Mouse (Mus musculus) megakaryocyte, adult 5-6 weeks (primary cell): Measurements from ENCODE around the gene Tcf7l2. TPM values are rescaled to one million over a fixed set of nuclear protein-coding genes. Genes with fewer than 3 reads are reported as not detected.
A peak's percentile ranks its signal among the peaks of the same experiment; 100 is the strongest.

Experiments used
- ATAC-seq: 2 replicates; pipeline ENCODE4 v1.8.0; 2016; ENCODE audit warnings: mild to moderate bottlenecking, inconsistent platforms; ENCODE audit not compliant: poor library complexity, severe bottlenecking
- total RNA-seq, 2 experiments: library from RNA; stranded (forward) in 1 of 2; stranded (reverse) in 1 of 2; fragments of 153-499, 151-499 nt in 1 of 2; fragments of 221-1000, 200-1000 nt in 1 of 2; gene quantifications; 2 replicates each; pipeline versions ENCODE4 v1.2.3 to v1.2.4; 2015 to 2017

Gene Tcf7l2
- total RNA-seq, 2 experiments from 2014 or later: 0.47 to 0.81 TPM

- peak; percentile 70 for ATAC-seq
Measured at GRCm38 (mm10) chr19:55791886-55792285, 50.3 kb downstream of the Tcf7l2 start.

DNA sequence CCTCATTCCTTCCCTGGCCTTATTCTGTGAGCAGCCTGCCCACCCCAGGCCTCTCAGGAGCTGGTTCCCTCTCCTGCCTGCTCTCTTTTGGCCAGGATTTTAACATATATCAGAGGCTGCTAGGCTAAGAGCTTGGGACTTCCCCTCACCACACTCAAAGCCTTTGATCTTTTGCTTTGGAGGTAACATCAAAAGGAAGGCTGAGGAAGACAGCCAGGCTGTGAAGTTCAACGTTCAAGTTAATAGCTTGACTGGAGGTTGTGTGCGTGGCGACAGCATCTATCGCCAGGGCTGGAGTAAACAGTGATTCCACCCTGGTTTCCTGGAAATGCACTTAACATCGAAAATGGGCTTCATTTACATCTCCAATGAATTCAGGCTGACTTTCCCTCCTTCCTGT, 51.0 kb downstream of the Tcf7l2 start:
- peak; percentile 16 for ATAC-seq

- ATAC-seq: no peak
Measured at GRCm38 (mm10) chr19:55793029-55793428, 51.4 kb downstream of the Tcf7l2 start.

DNA sequence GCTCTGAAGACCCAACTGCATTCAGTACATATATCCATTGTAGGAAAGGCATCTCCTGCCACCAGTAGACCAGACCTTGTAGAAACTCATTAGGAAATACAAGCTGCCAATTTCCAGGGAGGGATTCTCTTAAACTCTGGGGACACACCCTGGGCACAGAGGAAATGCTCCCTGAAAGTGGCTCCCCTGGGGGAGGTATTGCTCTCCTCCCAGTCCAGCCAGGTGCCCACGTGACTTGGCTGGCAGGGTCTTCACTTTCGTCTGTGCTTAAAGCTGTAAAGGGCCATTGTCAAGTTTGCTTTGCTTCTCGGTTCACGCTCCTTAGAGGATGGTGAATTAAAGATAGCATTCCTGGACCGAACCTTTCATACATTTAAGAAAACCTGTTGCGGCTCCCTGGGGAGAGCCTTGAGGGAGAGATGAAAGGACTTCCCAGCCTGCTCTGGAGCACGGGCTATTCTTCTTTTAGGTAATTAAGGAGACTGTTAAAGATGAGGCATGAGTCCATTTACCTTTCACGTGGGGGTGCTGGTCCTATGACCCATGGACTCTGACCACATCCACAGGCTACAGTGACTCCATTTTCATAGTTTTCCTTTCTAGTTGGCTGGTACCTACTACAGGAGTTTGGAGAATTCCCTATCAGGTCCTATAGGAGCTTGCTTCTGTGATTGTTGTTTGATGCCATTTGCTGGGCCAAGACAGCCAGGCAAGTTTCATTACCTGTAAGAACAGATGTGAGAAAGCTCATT, 52.8 kb downstream of the Tcf7l2 start:
- no peak for ATAC-seq

DNA sequence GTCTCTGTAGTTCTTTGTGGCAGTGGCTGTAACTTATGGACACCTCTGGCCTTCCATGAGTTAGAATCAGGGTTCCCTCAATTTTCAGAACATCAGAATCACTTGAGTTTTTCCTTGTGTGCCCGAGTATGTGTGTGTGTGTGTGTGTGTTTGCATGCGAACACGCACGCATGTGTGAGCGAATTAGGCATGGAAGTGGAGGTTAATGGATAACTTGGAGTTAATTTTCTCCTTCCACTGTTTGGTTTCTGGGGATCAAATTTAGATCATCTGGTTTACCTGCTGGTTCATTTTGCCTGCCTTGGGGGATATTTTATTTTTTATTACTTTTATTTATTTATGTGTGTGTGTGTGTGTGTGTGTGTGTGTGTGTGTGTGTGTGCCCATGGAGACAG, 53.3 kb downstream of the Tcf7l2 start:
- ATAC-seq: no peak

GRCm38 (mm10) chr19:55795349-55795748, 53.7 kb downstream of the Tcf7l2 start:
- no peak for ATAC-seq

DNA sequence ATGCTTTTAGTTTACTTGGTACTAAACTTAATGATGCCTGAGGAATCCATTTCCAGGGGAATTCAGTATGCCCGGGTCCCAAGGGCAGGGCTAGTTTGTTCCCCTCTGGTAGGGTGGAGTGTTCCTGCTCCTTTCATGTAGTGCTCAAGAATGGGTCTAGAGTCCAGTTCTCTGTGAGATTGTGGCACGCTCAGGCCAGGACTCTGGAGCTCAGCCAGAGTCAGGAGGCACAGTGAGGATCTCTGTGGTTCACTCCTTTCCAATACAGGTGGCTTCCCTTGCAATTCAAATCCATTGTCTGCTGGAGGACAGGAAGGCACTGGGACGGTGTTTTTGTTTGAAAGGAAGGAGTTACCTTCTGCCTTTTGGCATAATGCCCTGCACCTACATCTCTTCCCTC, 56.2 kb downstream of the Tcf7l2 start:
- ATAC-seq: no peak

- ATAC-seq: no peak
Measured at GRCm38 (mm10) chr19:55799411-55799810, 57.8 kb downstream of the Tcf7l2 start.

- no peak for ATAC-seq
Measured at GRCm38 (mm10) chr19:55800059-55800458, 58.4 kb downstream of the Tcf7l2 start.

DNA sequence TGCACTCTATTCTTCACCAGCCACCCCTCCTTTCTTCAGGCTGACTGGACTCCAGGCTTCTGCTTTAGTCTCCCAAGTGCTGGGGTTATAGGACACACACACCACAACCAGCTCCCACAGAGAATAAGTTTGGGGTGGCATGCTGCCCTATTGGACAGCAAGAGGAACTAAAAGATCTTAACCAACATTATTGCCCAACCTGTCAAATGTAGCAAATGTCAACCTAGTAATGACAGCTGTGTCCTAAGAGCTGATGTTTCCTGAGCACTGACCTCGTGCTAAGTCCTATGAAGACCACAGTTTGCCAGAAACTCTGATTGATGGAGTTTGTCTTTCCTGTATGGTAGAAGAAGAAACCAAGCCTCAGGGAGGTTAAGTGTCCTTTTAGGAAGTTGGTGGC, 61.5 kb downstream of the Tcf7l2 start:
- peak; percentile 91 for ATAC-seq

DNA sequence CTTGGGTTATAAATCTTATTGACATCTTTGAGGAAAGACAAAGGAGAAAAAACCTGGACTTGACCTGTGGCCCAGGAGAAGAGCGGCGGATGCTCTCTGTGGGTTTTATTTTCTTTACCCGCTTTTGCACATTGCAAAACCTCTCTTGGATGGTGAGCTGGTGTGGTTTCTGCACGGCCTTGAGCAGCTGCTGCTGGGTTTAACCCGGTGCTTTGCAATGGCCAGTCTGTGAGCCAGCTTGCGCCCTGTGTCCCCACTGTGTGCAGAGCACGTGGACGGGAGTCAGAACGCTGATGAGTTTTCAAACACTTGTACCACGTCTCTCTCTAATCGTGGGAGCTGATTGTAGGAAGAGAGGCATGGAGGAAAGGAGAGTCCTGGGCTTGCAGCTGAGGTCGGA, 62.2 kb downstream of the Tcf7l2 start:
- ATAC-seq: peak; percentile 38

DNA sequence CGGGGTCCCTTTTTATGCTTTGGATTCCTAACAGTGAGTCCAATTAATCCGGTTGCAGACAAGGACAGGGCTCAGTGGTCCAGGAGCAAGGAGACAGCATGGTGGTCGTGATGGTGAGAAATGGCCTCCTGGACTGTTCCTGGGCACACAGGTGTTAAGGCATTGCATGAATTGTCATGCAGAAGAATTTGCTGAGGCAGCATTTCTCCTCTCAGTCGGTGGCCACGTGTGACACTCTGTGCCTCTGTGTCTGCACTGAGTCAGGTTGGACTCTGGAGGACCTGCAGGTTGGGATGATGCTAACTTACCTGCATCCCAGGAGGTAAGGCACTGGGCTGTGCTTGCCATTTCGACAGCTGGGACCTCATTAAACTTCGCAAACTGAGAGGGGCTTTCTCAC, 63.2 kb downstream of the Tcf7l2 start:
- no peak for ATAC-seq

DNA sequence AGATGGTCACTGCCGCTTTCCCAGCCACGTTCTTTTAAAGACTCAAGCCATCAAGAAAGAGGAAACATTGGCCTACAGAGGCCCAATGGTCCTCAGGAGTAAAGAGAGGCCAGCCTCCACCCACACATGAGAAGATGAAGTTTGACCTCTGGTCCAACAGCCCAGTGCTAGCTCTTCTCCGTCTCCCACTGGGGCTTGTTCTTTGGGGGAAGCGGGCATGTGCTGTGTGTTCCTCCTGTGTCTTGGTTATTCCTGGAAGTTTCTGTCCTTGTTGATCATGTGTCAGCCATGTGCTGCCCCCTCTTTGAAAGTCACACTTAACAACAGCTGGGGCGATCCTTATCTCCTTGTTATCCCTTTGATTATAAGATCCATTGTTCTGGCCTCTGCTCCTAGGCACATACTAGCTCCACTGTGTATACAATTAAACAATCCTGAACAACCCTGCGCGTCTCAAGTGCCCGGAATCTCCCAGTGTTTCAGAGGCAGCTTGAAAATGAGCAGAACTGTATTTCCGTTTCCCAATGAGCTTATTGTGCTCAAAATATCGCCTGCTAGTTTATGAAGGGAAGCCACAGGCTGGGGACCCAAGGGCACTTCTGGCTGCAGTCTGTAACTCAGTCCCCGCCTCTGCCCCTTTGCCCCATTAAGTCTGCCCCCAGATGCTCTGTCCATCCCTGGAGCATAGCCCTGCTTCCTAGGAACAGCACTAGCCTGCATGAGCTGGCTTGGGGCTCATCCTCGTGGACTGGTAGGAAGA, 65.0 kb downstream of the Tcf7l2 start:
- no peak for ATAC-seq

DNA sequence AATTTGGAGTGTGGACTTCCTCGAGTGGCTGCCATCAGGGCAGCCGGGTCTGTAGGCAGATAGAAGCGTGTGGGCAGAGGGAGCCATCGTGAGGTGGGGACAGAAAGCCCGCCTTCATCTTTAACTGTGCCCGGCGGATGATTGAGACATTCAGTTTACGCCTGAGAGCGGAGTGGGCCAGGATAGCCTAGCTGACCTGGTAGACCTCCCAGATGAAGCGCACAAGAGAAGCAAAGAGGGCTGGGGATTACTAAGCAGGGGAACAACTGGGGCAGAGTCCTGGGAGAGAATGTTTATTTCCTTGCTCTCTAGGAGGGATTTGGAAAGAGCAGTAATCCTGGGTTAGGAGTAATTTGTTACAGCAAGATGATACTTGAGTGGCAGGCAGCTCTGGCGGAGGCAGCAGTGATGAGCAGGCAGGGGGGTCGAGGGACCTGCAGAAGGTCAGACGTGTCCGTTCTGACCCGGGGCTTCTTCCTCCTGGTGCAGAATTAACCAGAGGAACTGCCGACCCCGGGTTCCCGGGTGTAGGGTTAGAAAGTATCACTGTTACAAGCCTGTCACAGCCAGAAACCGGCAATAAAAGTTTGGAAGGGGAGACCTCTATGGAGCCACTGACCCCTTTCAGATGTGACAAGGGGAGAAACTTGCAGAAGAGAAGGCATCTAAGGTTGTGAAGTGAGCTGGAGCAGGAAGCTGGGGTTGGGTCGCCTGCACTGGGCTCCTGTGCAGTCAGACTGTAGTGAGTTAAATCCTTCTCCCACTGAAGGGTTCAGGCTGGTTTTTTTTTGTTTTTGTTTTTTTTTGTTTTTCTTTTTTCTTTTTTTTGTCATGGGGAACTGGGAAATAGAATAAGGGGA, 65.8 kb downstream of the Tcf7l2 start:
- ATAC-seq: no peak

DNA sequence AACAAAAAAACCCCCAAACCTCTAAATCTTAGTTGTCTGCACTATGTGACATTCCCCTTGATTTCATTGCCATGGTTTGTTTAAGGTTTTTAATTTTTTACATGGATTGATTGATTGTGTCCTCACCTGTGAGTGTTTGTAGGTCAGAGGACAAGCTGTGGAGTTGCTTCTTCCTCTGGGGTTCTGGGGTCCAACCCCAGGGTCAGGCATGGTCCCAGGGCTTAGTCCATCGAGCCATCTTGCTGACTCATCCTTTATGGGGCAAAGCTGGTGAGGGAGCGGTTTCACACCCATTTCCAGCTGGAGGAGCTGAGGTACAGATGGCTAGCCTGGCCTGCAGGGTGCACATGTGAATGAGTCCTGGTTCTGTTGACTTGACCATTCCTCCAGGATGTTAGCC, 66.7 kb downstream of the Tcf7l2 start:
- no peak for ATAC-seq

- ATAC-seq: no peak
Measured at GRCm38 (mm10) chr19:55809539-55809938, 67.9 kb downstream of the Tcf7l2 start.

- ATAC-seq: no peak
Measured at GRCm38 (mm10) chr19:55812236-55812635, 70.6 kb downstream of the Tcf7l2 start.

- ATAC-seq: no peak
Measured at GRCm38 (mm10) chr19:55815010-55815790, 73.6 kb downstream of the Tcf7l2 start.

DNA sequence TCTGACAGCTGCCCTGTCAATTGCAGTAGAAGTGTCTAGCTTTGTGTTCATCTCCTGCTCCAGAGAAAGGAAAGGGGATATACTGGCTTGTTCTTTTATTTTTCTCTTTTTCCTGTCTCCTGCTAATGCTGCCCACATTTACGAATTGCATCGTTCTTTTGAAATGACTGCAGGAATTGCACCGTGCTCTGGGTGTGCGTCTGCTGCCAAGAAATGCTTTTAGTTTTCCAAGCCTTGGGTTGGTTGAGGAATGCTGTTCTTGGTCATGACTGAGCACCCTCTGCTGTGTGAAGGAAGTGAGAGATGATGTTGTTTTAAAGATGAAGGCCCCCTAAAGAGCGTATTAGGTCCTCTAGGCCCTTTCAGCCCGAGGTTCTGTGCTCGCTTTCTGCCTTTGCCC, 75.4 kb downstream of the Tcf7l2 start:
- no peak for ATAC-seq

DNA sequence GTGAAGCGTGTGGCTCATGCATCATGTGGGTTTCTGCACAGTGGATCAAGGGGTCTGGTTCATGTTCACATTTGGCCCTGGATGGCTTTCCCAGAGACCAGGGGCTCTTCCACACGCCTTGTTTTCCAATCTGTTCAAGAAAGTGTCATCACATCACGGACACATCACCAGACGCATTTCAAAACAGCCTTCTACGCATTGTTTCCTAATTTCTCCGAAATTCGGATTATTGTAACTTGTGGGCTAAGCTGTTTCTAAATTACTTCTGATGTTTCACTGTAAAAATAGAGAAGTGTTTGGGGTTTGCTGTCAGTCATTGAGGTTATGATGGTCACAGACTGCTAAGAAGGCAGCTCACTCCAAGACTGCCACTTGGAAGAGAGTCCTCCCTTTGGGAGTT, 78.6 kb downstream of the Tcf7l2 start:
- peak; percentile 85 for ATAC-seq
